Mouse (Mus musculus) neural tube, embryonic 13.5 days (tissue): Measurements from ENCODE around the gene Ap1m1. TPM values are rescaled to one million over a fixed set of nuclear protein-coding genes. Genes with fewer than 3 reads are reported as not detected.

Source experiments
- ATAC-seq: fragments of 200-750 bp; cut with Nextera tagmentation; 2 replicates; pipeline ENCODE4 v1.8.0; 2017; ENCODE audit warnings: low read depth, mild to moderate bottlenecking, moderate TSS enrichment, moderate library complexity
- H3K27ac ChIP-seq: fragments of 300-500 bp; sonication (generic); replicated peaks from 2 replicates; pipeline ENCODE4 v1.5.1; 2015; ENCODE audit warnings: moderate library complexity, mild to moderate bottlenecking, inconsistent platforms
- H3K27me3 ChIP-seq: fragments of 300-500 bp; sonication (generic); 2 replicates; pipeline ENCODE4 v1.6.1; 2015; ENCODE audit warnings: mild to moderate bottlenecking, inconsistent platforms
- H3K36me3 ChIP-seq: fragments of 300-500 bp; sonication (generic); 2 replicates; pipeline ENCODE4 v1.6.1; 2015; ENCODE audit warnings: mild to moderate bottlenecking, inconsistent platforms
- H3K4me1 ChIP-seq: fragments of 300-500 bp; sonication (generic); replicated peaks from 2 replicates; pipeline ENCODE4 v1.6.1; 2015; ENCODE audit warnings: inconsistent platforms
- H3K4me2 ChIP-seq: fragments of 300-500 bp; sonication (generic); 2 replicates; pipeline ENCODE4 v1.6.1; 2015; ENCODE audit warnings: inconsistent platforms, mild to moderate bottlenecking, moderate library complexity
- H3K4me3 ChIP-seq: fragments of 300-500 bp; sonication (generic); 2 replicates; pipeline ENCODE4 v1.5.1; 2015; ENCODE audit warnings: mild to moderate bottlenecking, inconsistent platforms
- H3K9ac ChIP-seq: fragments of 300-500 bp; sonication (generic); 2 replicates; pipeline ENCODE4 v1.6.1; 2015; ENCODE audit warnings: moderate library complexity, mild to moderate bottlenecking, inconsistent platforms
- H3K9me3 ChIP-seq: fragments of 300-500 bp; sonication (generic); 2 replicates; pipeline ENCODE4 v1.6.1; 2016; ENCODE audit warnings: inconsistent platforms
- WGBS: fragments of 180-500 bp; shearing (Covaris S2); methylation state at CpG from one replicate; pipeline ENCODE4 v1.1.7; 2015; 5-methylcytosine and 5-hydroxymethylcytosine counted together
- polyA plus RNA-seq: library from polyadenylated mRNA; unstranded; fragments of >200 nt; fragmentation: Nextera tagmentation; extraction: Ambion mirVana; gene quantifications from 2 replicates; pipeline ENCODE4 v1.2.1, GENCODE M21; 2015

The Ap1m1 gene
- polyA plus RNA-seq, 1 experiment from 2014 or later = 228 TPM

DNA sequence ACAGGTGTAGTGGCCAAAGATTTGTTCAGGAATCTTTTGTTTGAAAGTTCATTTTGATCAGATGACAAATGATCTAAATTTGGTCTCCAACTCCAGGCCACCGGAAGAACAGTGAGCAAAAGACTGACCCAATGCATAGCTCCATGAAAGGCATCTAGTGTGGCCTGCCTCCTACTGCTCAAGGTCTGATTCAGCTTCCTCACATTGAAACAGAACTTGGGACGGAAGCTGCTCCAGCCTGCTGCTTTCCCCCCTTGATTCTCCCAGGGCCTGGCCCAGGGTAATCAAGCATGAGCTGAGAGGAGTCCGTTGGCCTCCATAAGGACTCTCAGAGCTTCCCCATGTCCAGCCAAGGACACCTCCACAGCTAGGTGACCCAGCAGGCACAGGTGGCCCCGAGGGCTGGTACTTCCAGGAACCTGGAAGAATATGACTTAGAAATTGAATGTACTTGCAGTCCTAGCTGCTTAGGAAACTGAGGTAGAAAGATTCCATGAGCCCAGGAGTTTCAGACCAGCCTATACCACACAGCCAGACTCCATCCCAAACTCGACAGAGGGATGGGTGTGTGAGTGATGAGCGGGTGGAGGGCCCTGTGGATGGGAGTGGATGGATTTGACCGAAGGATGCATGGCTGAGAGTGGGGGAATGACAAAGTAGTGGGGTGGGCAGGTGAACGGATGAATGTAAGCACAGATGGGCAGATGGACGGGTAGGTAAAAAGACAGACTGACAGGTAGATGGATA, 61.0 kb downstream of the Ap1m1 start:
- H3K36me3 ChIP-seq = no peaks in the 10 kb centered on the region
- no peak for ATAC-seq
- H3K9ac ChIP-seq = no peak overlapping the region
- WGBS = 79% methylated on average over 9 of the region's 9 CpGs
- H3K9me3 ChIP-seq = no peaks in the 10 kb centered on the region
- no peak overlapping the region for H3K27ac ChIP-seq
- no peaks in the 10 kb centered on the region for H3K27me3 ChIP-seq
- no peak overlapping the region for H3K4me2 ChIP-seq
- no peaks in the 10 kb centered on the region; the same call in 1 of the 2 replicates for H3K4me1 ChIP-seq
- no peak overlapping the region for H3K4me3 ChIP-seq

- Histone ChIP-seq H3K4me1 (no peaks in the 10 kb centered on the region), H3K9me3 (no peaks in the 10 kb centered on the region), H3K27me3 (no peaks in the 10 kb centered on the region), H3K27ac (no peak overlapping the region), H3K4me2 (no peak overlapping the region), H3K9ac (no peak overlapping the region), H3K4me3 (no peak overlapping the region), H3K36me3 (no peaks in the 10 kb centered on the region)
- WGBS = 81% methylated on average over 5 of the region's 5 CpGs
- ATAC-seq = no peak
These were observed 61.7 kb downstream of the Ap1m1 start for GRCm38 (mm10) chr8:72301497-72301896.

- peaks cover 1% of the 10 kb centered on the region; the same call in 1 of the 2 replicates for H3K4me1 ChIP-seq
- 68% methylated on average over 8 of the region's 8 CpGs for WGBS
These were observed 63.3 kb downstream of the Ap1m1 start for GRCm38 (mm10) chr8:72302986-72303612.

GRCm38 (mm10) chr8:72303633-72304032, 63.8 kb downstream of the Ap1m1 start:
- H3K27me3 ChIP-seq = no peaks in the 10 kb centered on the region
- H3K36me3 ChIP-seq = no peaks in the 10 kb centered on the region
- H3K4me3 ChIP-seq = no peak overlapping the region
- 73% methylated on average over 8 of the region's 8 CpGs for WGBS
- H3K27ac ChIP-seq = no peak overlapping the region
- H3K4me2 ChIP-seq = no peak overlapping the region
- no peak overlapping the region for H3K9ac ChIP-seq
- H3K9me3 ChIP-seq = no peaks in the 10 kb centered on the region
- H3K4me1 ChIP-seq = peaks cover 4% of the 10 kb centered on the region; the same call in 1 of the 2 replicates
- ATAC-seq = no peak

More at GRCm38 (mm10) chr8:72302986-72303612, 63.3 kb downstream of the Ap1m1 start:
- H3K36me3 ChIP-seq = no peaks in the 10 kb centered on the region
- no peak overlapping the region for H3K4me2 ChIP-seq
- no peak for ATAC-seq
- H3K9ac ChIP-seq = no peak overlapping the region
- no peaks in the 10 kb centered on the region for H3K9me3 ChIP-seq
- H3K27ac ChIP-seq = no peak overlapping the region
- H3K27me3 ChIP-seq = no peaks in the 10 kb centered on the region
- H3K4me3 ChIP-seq = no peak overlapping the region

- no peak within 1 kb of the TSS for H3K27ac ChIP-seq
- no peak within 1 kb of the TSS for H3K9ac ChIP-seq
- H3K36me3 ChIP-seq = no peaks in the 10 kb centered on the region
- 76% methylated on average over 16 of the region's 16 CpGs for WGBS
- no peak within 1 kb of the TSS for H3K4me3 ChIP-seq
- H3K4me2 ChIP-seq = no peak within 1 kb of the TSS
- no peak for ATAC-seq
- H3K9me3 ChIP-seq = no peaks in the 10 kb centered on the region
- no peaks in the 10 kb centered on the region for H3K27me3 ChIP-seq
- H3K4me1 ChIP-seq = peaks cover 4% of the 10 kb centered on the region; the same call in 1 of the 2 replicates
These were observed 65.5 kb downstream of the Ap1m1 start, which contains the start of gene Gm10282 for GRCm38 (mm10) chr8:72305210-72305905. Gm10282 (minus strand) TSS chr8:72305260.

DNA sequence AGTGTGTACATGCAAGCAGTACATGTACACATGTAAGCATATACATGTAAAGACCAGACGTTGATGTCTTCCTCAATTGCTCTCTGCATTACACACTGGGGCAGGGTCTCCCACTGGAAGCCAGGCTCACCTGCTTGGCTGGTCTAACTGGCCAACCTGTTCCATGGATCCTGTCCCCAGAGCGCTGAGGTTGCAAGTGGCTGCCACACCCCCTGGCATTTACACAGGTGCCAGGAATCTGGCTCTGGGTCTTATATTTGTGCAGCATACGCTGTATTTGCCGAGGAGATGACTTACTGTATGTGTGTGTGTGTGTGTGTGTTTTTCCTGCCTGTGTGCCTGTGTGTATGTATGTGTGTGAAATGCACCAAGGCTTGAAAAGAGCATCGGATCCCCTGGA, 67.1 kb downstream of the Ap1m1 start:
- Histone ChIP-seq H3K27ac (no peak overlapping the region), H3K9me3 (no peaks in the 10 kb centered on the region), H3K4me2 (no peak overlapping the region), H3K9ac (no peak overlapping the region), H3K27me3 (no peaks in the 10 kb centered on the region), H3K4me1 (peaks cover 10% of the 10 kb centered on the region), H3K36me3 (no peaks in the 10 kb centered on the region), H3K4me3 (no peak overlapping the region)
- 93% methylated on average over 5 of the region's 5 CpGs for WGBS
- no peak for ATAC-seq

Other genes starting within 250 kb of the Ap1m1 start
- 0.69 and 1.0 TPM in 2 replicates for gene Cyp4f18, start 230.4 kb upstream of the Ap1m1 start, polyA plus RNA-seq
- not detected in 2 replicates for gene Olfr372, start 198.8 kb upstream of the Ap1m1 start, polyA plus RNA-seq
- gene Olfr373, start 156.8 kb upstream of the Ap1m1 start, polyA plus RNA-seq = not detected in 2 replicates
- not detected in 2 replicates for gene Olfr374, start 133.0 kb upstream of the Ap1m1 start, polyA plus RNA-seq
- 230 and 274 TPM in 2 replicates for gene Tpm4, start 105.0 kb upstream of the Ap1m1 start, polyA plus RNA-seq
- gene Rab8a, start 78.8 kb upstream of the Ap1m1 start, polyA plus RNA-seq = 109 and 129 TPM in 2 replicates
- not detected in 2 replicates for gene Hsh2d, start 50.4 kb upstream of the Ap1m1 start, polyA plus RNA-seq
- not detected in 2 replicates for gene Cib3, start 27.2 kb upstream of the Ap1m1 start, polyA plus RNA-seq
- gene Gm11034, start 26.4 kb upstream of the Ap1m1 start, polyA plus RNA-seq = not detected in 2 replicates
- gene Fam32a, start 20.3 kb upstream of the Ap1m1 start, polyA plus RNA-seq = 93.8 and 96.1 TPM in 2 replicates
- gene Gm10282, start 65.2 kb downstream of the Ap1m1 start, polyA plus RNA-seq = 14.3 and 19.6 TPM in 2 replicates
- 6.6 and 8.3 TPM in 2 replicates for gene Klf2, start 79.0 kb downstream of the Ap1m1 start, polyA plus RNA-seq
- 57.5 and 58.4 TPM in 2 replicates for gene Eps15l1, start 181.4 kb downstream of the Ap1m1 start, polyA plus RNA-seq
- gene Calr3, start 203.9 kb downstream of the Ap1m1 start, polyA plus RNA-seq = 0.63 and 1.3 TPM in 2 replicates
- 16.4 and 17.2 TPM in 2 replicates for gene 1700030K09Rik, start 203.9 kb downstream of the Ap1m1 start, polyA plus RNA-seq
- gene Cherp, start 235.2 kb downstream of the Ap1m1 start, polyA plus RNA-seq = 53.6 and 58.2 TPM in 2 replicates